Mouse (Mus musculus) intestine, postnatal 0 days (tissue): ENCODE data around the gene Sigirr. TPM values are rescaled to one million over a fixed set of nuclear protein-coding genes. Genes with fewer than 3 reads are reported as not detected.

Experiments used
- ATAC-seq: fragments of 200-750 bp; cut with Nextera tagmentation; 2 replicates; pipeline ENCODE4 v1.8.0; 2017; ENCODE audit warnings: mild to moderate bottlenecking, moderate TSS enrichment, moderate library complexity
- H3K27ac ChIP-seq: fragments of 300-500 bp; sonication (generic); 2 replicates; pipeline ENCODE4 v1.5.1; 2014; ENCODE audit warnings: mild to moderate bottlenecking, low read depth, low read length, moderate library complexity
- H3K27me3 ChIP-seq: fragments of 300-500 bp; sonication (generic); replicated peaks from 2 replicates; pipeline ENCODE4 v1.6.1; 2014; ENCODE audit warnings: low read length, mixed read lengths; ENCODE audit not compliant: control insufficient read depth, insufficient read depth
- H3K36me3 ChIP-seq: fragments of 300-500 bp; sonication (generic); 2 replicates; pipeline ENCODE4 v1.6.1; 2014; ENCODE audit warnings: mild to moderate bottlenecking, moderate library complexity; ENCODE audit not compliant: control insufficient read depth, insufficient read depth
- H3K4me1 ChIP-seq: fragments of 300-500 bp; sonication (generic); replicated peaks from 2 replicates; pipeline ENCODE4 v1.6.1; 2014; ENCODE audit warnings: antibody characterized with exemption, low read length, mixed read lengths; ENCODE audit not compliant: control insufficient read depth, insufficient read depth
- H3K4me2 ChIP-seq: fragments of 300-500 bp; sonication (generic); replicated peaks from 2 replicates; pipeline ENCODE4 v1.6.1; 2014; ENCODE audit warnings: low read depth, mild to moderate bottlenecking, moderate library complexity
- H3K4me3 ChIP-seq: fragments of 300-500 bp; sonication (generic); 2 replicates; pipeline ENCODE4 v1.5.1; 2014; ENCODE audit warnings: low read depth, low read length
- H3K9ac ChIP-seq: fragments of 300-500 bp; sonication (generic); 2 replicates; pipeline ENCODE4 v1.6.1; 2014; ENCODE audit warnings: mild to moderate bottlenecking, low read depth, low read length
- H3K9me3 ChIP-seq: fragments of 300-500 bp; sonication (generic); 2 replicates; pipeline ENCODE4 v1.6.1; 2016; ENCODE audit warnings: mixed run types; ENCODE audit not compliant: control insufficient read depth
- CTCF ChIP-seq: sonication (generic); IDR thresholded peaks from 2 replicates; pipeline ENCODE4 v1.5.1; 2016; ENCODE audit warnings: low read depth, mild to moderate bottlenecking, control low read depth, antibody characterized with exemption, moderate library complexity
- WGBS: fragments of 180-500 bp; shearing (Covaris S2); extraction: QIAGEN DNeasy Blood & Tissue Kit; methylation state at CpG from one replicate; pipeline ENCODE4 v1.1.7; 2014; 5-methylcytosine and 5-hydroxymethylcytosine counted together
- polyA plus RNA-seq: library from polyadenylated mRNA; unstranded; fragments of >200 nt; fragmentation: Nextera tagmentation; extraction: Ambion mirVana; gene quantifications from 2 replicates; pipeline ENCODE4 v1.2.1, GENCODE M21; 2015

Sigirr gene
- polyA plus RNA-seq, 1 experiment from 2014 or later: 42.1 TPM

- Histone ChIP-seq H3K4me2 (peak overlapping the region; percentile 97), H3K27ac (no peak overlapping the region; the same call in 1 of the 2 replicates), H3K9ac (no peak overlapping the region), H3K9me3 (no peaks in the 10 kb centered on the region), H3K36me3 (0 out of 2 replicates have a peak, but pooled peaks cover under 1% of the 10 kb centered on the region), H3K4me3 (no peak overlapping the region), H3K4me1 (peaks cover 6% of the 10 kb centered on the region; the same call in 1 of the 2 replicates), H3K27me3 (peaks cover 8% of the 10 kb centered on the region; the same call in 1 of the 2 replicates)
- no peak for ATAC-seq
- WGBS: 58% methylated on average over 2 of the region's 2 CpGs
- no peak for TF ChIP-seq CTCF
Measured at GRCm38 (mm10) chr7:141059929-141060328, 40.4 kb downstream of the Sigirr start.

GRCm38 (mm10) chr7:141058601-141059341, 41.6 kb downstream of the Sigirr start:
- no peaks in the 10 kb centered on the region for H3K9me3 ChIP-seq
- peaks cover 8% of the 10 kb centered on the region; the same call in 1 of the 2 replicates for H3K27me3 ChIP-seq
- H3K27ac ChIP-seq: no peak overlapping the region
- ATAC-seq: no peak
- H3K9ac ChIP-seq: no peak overlapping the region
- WGBS: 86% methylated on average over 14 of the region's 14 CpGs
- H3K4me1 ChIP-seq: peaks cover 6% of the 10 kb centered on the region; the same call in 1 of the 2 replicates
- no peak for TF ChIP-seq CTCF
- H3K4me3 ChIP-seq: no peak overlapping the region
- H3K4me2 ChIP-seq: no peak overlapping the region
- no peaks in the 10 kb centered on the region for H3K36me3 ChIP-seq

- Histone ChIP-seq H3K9ac (no peak overlapping the region), H3K4me1 (peaks cover 6% of the 10 kb centered on the region; the same call in 1 of the 2 replicates), H3K27ac (no peak overlapping the region), H3K9me3 (no peaks in the 10 kb centered on the region), H3K4me3 (no peak overlapping the region), H3K27me3 (peaks cover 8% of the 10 kb centered on the region; the same call in 1 of the 2 replicates), H3K36me3 (no peaks in the 10 kb centered on the region), H3K4me2 (no peak overlapping the region)
- ATAC-seq: no peak
- WGBS: 96% methylated on average over 1 of the region's 1 CpGs
- TF ChIP-seq CTCF: no peak
Measured at GRCm38 (mm10) chr7:141057541-141057940, 42.8 kb downstream of the Sigirr start.

- WGBS: 80% methylated on average over 6 of the region's 6 CpGs
- H3K4me3 ChIP-seq: no peak overlapping the region
- no peak overlapping the region for H3K4me2 ChIP-seq
- no peak overlapping the region for H3K9ac ChIP-seq
- peaks cover 8% of the 10 kb centered on the region; the same call in 1 of the 2 replicates for H3K27me3 ChIP-seq
- peaks cover 6% of the 10 kb centered on the region; the same call in 1 of the 2 replicates for H3K4me1 ChIP-seq
- no peak for TF ChIP-seq CTCF
- H3K36me3 ChIP-seq: no peaks in the 10 kb centered on the region
- H3K9me3 ChIP-seq: no peaks in the 10 kb centered on the region
- no peak for ATAC-seq
- no peak overlapping the region for H3K27ac ChIP-seq
Measured at GRCm38 (mm10) chr7:141056976-141057375, 43.4 kb downstream of the Sigirr start.

DNA sequence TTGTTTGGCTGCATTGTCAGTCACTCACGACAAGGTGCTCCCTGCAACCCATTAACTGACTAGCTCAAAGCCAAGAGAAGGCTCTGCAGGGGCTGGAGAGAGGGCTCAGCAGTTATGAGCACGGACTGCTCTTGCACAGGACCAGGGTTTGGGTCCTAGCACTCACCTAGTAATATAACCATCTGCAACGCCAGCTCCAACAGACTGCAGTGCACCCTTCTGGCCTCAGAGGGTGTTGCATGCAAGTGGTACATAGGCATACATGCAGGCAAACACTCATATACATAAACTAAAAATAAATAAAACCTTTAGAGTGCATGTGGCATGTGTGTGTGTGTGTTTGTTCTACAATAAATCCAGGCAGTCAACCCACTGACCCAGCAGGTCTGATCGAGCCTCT, 44.6 kb downstream of the Sigirr start:
- no peak for ATAC-seq
- no peak overlapping the region for H3K27ac ChIP-seq
- TF ChIP-seq CTCF: peak; percentile 22; the same call in 1 of the 2 replicates
- peaks cover 6% of the 10 kb centered on the region; the same call in 1 of the 2 replicates for H3K4me1 ChIP-seq
- no peaks in the 10 kb centered on the region for H3K9me3 ChIP-seq
- H3K36me3 ChIP-seq: no peaks in the 10 kb centered on the region
- H3K4me2 ChIP-seq: no peak overlapping the region
- no peak overlapping the region for H3K4me3 ChIP-seq
- no peaks in the 10 kb centered on the region; the same call in 1 of the 2 replicates for H3K27me3 ChIP-seq
- 76% methylated on average over 4 of the region's 4 CpGs for WGBS
- H3K9ac ChIP-seq: no peak overlapping the region

DNA sequence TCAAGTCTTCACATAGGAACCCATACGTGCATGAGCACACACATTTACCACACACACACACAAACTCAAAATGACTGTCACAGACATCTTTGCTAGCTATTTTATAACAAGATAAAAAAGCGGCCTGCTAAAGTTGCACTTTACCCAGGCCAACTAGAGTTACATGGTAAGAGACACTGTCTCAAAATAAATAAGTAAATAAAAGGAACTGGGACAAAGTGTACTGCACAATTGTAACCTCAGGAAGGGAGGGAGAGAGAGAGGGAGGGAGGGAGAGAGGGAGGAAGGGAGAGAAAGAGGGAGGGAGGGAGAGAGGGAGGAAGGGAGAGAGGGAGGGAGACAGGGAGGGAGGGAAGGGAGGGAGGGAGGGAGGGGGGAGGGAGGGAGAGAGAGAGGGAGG, 48.0 kb downstream of the Sigirr start:
- H3K4me2 ChIP-seq: no peak overlapping the region
- 65% methylated on average over 2 of the region's 2 CpGs for WGBS
- H3K27ac ChIP-seq: no peak overlapping the region
- no peak for TF ChIP-seq CTCF
- H3K36me3 ChIP-seq: no peaks in the 10 kb centered on the region
- ATAC-seq: no peak
- H3K9me3 ChIP-seq: no peaks in the 10 kb centered on the region
- no peaks in the 10 kb centered on the region for H3K27me3 ChIP-seq
- H3K4me3 ChIP-seq: no peak overlapping the region
- no peak overlapping the region for H3K9ac ChIP-seq
- 0 out of 2 replicates have a peak, but pooled peaks cover 4% of the 10 kb centered on the region for H3K4me1 ChIP-seq
